Mouse (Mus musculus) brain, adult 2 months (tissue): Measurements from ENCODE around the gene Cyp2c38.
"Not testable (repeated sequence)": the region's sequence is repeated elsewhere in the genome, so short reads cannot be mapped to it uniquely, and the experiment has no call there.

Experiments
- DNase-seq: peaks from one replicate; pipeline ENCODE4 v3.0.0; 2011; ENCODE audit warnings: low read depth, low spot score

The Cyp2c38 gene

GRCm38 (mm10) chr19:39462941-39463340 is at the start of gene Cyp2c38:
Gene Cyp2c38 (minus strand): TSS chr19:39463075.
- no peak for DNase-seq

GRCm38 (mm10) chr19:39510534-39510933 is 47.7 kb upstream of the Cyp2c38 start, which contains the start of gene Cyp2c39:
Gene Cyp2c39 (plus strand): TSS chr19:39510862.
- DNase-seq = no peak

GRCm38 (mm10) chr19:39509533-39509932 is 46.7 kb upstream of the Cyp2c38 start:
- DNase-seq = no peak

GRCm38 (mm10) chr19:39506341-39506740 is 43.5 kb upstream of the Cyp2c38 start:
- no peak for DNase-seq

GRCm38 (mm10) chr19:39483961-39484360 is 21.1 kb upstream of the Cyp2c38 start:
- not testable (repeated sequence) for DNase-seq

- no peak for DNase-seq
Measured at GRCm38 (mm10) chr19:39463923-39464322, 1.0 kb upstream of the Cyp2c38 start.
